Mouse (Mus musculus): Measurements from ENCODE around the gene Ccn1. TPM values are rescaled to one million over a fixed set of nuclear protein-coding genes. Genes with fewer than 3 reads are reported as not detected.

Ccn1 gene
- polyA plus RNA-seq, 1 experiment from 2014 or later = 43.9 TPM

DNA sequence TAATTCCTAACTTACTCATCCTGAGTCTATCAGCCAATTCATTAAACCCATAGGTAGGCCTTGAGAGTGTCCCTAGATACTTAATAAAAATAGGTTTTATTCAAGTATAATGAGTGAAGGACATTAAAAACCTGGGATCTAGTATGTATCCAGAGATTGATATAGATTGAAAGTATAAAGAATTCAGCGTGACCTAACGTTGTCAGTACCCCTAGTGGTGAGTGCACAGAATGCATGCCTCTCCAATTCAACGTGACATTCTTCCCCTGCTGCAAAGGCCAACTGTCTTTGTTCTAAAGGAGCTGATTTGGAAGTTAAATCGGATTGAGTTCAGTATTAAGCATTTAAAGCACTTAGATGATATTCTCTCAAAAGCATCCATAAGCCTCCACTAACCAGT is 37.1 kb downstream of the Ccn1 start:
- H3K27me3 ChIP-seq = peaks cover 3% of the 10 kb centered on the region; the same call in 1 of the 2 replicates
- H3K36me3 ChIP-seq (replicated peaks) = no peaks in the 10 kb centered on the region
- no peak overlapping the region for H3K4me3 ChIP-seq (replicated peaks)
- no peak overlapping the region for H3K4me2 ChIP-seq
- H3K9ac ChIP-seq = no peak overlapping the region
- peaks cover 14% of the 10 kb centered on the region for H3K4me1 ChIP-seq
- WGBS = 24% methylated on average over 4 of the region's 4 CpGs
- H3K27ac ChIP-seq = no peak overlapping the region
- ATAC-seq (ENCODE audit: low FRiP score) = no peak
- no peaks in the 10 kb centered on the region for H3K9me3 ChIP-seq

DNA sequence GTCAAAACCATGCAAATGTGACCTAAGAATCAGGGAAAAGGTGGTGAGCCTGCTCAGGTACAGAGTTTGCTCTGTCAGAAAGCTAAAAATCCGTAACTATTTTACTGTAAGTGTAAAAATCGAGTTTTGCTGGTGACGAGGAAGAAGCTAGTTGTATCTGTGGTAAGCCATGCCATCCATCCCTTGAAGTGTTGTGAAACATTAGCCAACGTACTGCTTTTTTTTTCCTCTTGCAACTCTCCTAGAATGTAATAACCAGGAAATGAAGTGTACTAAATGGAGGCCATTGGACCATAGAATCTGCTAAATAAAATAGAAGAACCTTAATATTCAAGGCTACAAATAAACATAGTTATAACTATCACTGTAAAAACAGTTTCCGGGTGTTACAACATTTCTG is 41.5 kb downstream of the Ccn1 start:
- H3K4me1 ChIP-seq = no peaks in the 10 kb centered on the region
- no peak for ATAC-seq (ENCODE audit: low FRiP score)
- no peak overlapping the region for H3K27ac ChIP-seq
- 91% methylated on average over 5 of the region's 5 CpGs for WGBS
- peaks cover 33% of the 10 kb centered on the region for H3K36me3 ChIP-seq (replicated peaks)
- H3K9me3 ChIP-seq = no peaks in the 10 kb centered on the region
- H3K4me2 ChIP-seq = no peak overlapping the region
- no peak overlapping the region for H3K9ac ChIP-seq
- no peak overlapping the region for H3K4me3 ChIP-seq (replicated peaks)
- no peaks in the 10 kb centered on the region for H3K27me3 ChIP-seq

DNA sequence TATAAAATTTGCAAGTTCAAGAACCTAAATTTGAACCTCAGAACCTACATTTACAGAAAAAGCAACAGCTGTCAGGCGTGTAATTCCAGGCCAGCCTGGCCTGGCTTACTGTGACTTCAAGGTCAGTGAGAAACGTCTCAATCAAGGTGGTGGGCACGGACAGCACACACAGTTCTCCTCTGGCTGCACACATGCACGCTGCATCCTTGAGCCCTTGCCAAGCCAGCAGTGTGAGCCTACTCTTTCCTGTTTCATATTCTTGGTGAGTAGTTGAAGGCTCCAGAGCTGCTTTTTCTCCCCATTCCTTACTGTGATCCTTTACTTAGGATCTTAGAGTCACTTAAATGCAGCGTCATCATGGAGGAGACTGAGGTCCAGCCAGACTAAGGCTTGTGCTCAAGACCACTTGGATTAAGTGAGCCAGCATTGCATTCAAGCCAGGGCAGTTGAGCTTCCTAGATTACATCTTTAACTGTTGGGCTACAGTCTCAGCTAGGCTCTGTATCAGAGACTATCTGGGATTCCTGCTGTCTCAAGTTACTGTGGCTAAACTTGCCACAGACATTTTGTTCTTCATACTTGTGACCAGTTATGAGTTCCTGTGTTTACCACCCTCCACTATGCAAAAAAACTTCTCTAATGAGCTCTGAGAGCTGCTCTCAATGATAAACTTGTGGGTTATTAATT is 44.2 kb downstream of the Ccn1 start:
- ATAC-seq (ENCODE audit: low FRiP score) = no peak
- Histone ChIP-seq H3K27ac (no peak overlapping the region), H3K4me2 (no peak overlapping the region), H3K4me1 (peaks cover 8% of the 10 kb centered on the region; the same call in 1 of the 2 replicates), H3K4me3 (replicated peaks) (no peak overlapping the region), H3K9ac (no peak overlapping the region), H3K27me3 (no peaks in the 10 kb centered on the region), H3K9me3 (no peaks in the 10 kb centered on the region), H3K36me3 (replicated peaks) (peaks cover 47% of the 10 kb centered on the region)
- WGBS = 94% methylated on average over 5 of the region's 5 CpGs

DNA sequence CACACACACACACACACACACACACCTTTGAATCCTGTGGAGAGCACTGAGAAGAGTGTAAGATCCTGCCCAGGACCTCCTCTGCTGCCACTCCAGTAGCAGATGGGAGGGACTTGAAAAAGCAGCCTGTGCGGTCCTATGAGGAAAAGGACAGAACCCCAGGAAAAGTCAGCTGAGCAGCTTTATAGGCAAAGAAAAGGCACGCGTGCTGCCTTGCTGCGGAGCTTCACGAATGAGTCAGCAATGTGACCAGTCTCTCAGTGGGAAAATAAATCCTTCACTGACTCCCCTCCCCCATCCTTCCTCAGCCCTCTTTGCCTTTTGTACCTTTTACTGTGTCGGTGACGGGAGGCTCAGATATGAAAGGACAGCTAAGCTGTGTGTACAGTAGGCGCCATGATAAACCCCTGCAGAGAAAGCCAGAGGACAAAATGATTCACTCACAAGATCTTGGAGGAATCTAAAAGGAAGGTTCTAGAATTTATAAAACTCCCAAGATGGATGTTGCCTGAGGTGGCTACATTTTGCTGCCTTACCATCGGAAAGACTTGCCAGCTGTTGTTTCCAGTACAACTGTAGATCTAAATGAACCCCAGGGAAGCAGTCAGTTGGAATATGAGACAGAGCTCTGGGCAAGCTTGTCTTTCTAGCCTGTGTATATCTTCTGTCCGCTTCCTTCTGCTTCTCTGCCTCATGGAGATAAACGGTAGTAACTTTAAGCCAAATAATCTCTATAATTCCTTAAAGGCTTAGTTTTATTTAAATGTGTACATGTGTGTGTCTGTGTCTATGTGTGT is 47.2 kb downstream of the Ccn1 start:
- H3K4me2 ChIP-seq = no peak overlapping the region
- H3K27me3 ChIP-seq = no peaks in the 10 kb centered on the region
- H3K4me1 ChIP-seq = peaks cover 8% of the 10 kb centered on the region; the same call in 1 of the 2 replicates
- ATAC-seq (ENCODE audit: low FRiP score) = no peak
- H3K9ac ChIP-seq = no peak overlapping the region
- WGBS = 72% methylated on average over 11 of the region's 11 CpGs
- peaks cover 74% of the 10 kb centered on the region for H3K36me3 ChIP-seq (replicated peaks)
- no peak overlapping the region for H3K27ac ChIP-seq
- H3K9me3 ChIP-seq = no peaks in the 10 kb centered on the region
- H3K4me3 ChIP-seq (replicated peaks) = no peak overlapping the region

DNA sequence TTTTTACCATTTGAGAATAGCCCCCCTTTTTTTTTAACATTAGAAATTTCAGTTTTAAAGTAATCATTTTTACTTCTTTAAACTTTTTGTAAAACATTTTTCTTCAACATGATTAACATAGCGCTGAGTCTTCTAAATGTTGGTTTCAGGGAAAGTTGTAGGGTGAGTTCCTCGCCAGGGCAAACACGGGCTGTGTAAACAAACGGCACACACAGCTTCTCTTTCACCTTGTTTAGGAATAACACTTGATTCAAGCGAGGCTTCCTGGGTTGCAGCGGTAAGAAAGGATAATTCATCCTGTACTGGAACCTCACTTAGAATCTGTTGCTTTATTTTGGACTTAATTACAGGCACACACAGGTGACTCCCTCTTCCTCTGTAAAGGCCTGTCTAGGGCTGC is 48.4 kb downstream of the Ccn1 start:
- Histone ChIP-seq H3K4me3 (replicated peaks) (no peak overlapping the region), H3K27ac (no peak overlapping the region), H3K4me2 (no peak overlapping the region), H3K4me1 (peaks cover 8% of the 10 kb centered on the region; the same call in 1 of the 2 replicates), H3K9ac (no peak overlapping the region), H3K27me3 (no peaks in the 10 kb centered on the region), H3K36me3 (replicated peaks) (peaks cover 71% of the 10 kb centered on the region), H3K9me3 (no peaks in the 10 kb centered on the region)
- no peak for ATAC-seq (ENCODE audit: low FRiP score)
- WGBS = 86% methylated on average over 6 of the region's 6 CpGs

DNA sequence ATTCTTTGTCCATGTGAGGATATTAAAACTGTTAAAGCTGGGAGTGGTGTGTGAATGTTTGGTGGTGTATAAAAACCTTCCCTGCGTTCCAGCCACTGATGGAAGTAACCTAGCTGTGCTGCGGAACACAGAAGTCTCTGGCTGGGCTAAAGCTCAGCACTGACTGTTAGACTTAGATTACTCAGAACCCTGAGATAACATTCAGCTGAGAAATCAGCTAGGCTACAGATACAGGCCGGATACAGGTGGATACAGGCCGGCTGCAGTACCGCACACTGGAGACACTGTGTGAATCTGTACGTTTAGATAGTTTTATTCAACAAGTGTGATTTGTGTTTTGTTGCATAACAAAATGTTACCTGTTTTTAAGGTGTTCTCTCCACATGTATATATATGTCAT is 49.0 kb downstream of the Ccn1 start:
- no peak overlapping the region for H3K4me2 ChIP-seq
- H3K9me3 ChIP-seq = no peaks in the 10 kb centered on the region
- no peak overlapping the region for H3K4me3 ChIP-seq (replicated peaks)
- no peak overlapping the region for H3K9ac ChIP-seq
- H3K27me3 ChIP-seq = no peaks in the 10 kb centered on the region
- WGBS = 90% methylated on average over 6 of the region's 6 CpGs
- ATAC-seq (ENCODE audit: low FRiP score) = no peak
- no peak overlapping the region for H3K27ac ChIP-seq
- H3K36me3 ChIP-seq (replicated peaks) = peaks cover 73% of the 10 kb centered on the region
- peaks cover 8% of the 10 kb centered on the region; the same call in 1 of the 2 replicates for H3K4me1 ChIP-seq

DNA sequence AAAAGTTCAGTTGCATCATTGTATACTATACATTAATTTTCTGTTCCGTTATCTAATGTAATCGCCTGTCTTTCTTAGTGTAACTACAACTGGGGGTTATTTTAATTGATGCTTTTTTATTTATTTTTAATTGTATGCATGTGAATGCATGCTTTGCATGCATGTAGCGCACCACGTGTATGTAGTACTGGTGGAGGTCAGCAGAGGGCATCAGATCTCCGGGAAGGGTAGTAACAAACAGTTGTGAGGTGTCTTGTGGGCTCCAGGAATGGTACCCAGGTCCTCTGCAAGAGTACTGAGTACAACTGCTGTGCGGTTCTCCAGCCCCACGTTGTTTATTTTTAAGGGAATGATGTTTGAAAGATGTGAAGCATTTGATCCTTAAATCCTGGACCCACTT is 50.7 kb downstream of the Ccn1 start:
- Histone ChIP-seq H3K4me1 (peaks cover 8% of the 10 kb centered on the region; the same call in 1 of the 2 replicates), H3K9ac (no peak overlapping the region), H3K9me3 (no peaks in the 10 kb centered on the region), H3K36me3 (replicated peaks) (peaks cover 70% of the 10 kb centered on the region), H3K4me3 (replicated peaks) (no peak overlapping the region), H3K4me2 (no peak overlapping the region), H3K27ac (no peak overlapping the region), H3K27me3 (no peaks in the 10 kb centered on the region)
- WGBS = 96% methylated on average over 7 of the region's 7 CpGs
- no peak for ATAC-seq (ENCODE audit: low FRiP score)

Other genes starting within 250 kb of the Ccn1 start
- 43.0 TPM in 2 replicates for gene Znhit6, start 73.8 kb downstream of the Ccn1 start, polyA plus RNA-seq (2016; fragmentation: Nextera tagmentation; extraction: Ambion mirVana)
- gene Ddah1, start 108.7 kb upstream of the Ccn1 start, polyA plus RNA-seq (2016; fragmentation: Nextera tagmentation; extraction: Ambion mirVana) = 85.9 and 103 TPM in 2 replicates